In genomic region chr5:135934481-135935175, GRCm38 (mm10) we compare ENCODE assay signal across 1 mouse cellular context.
TF ChIP-seq lines count a peak whose summit lies in the region.

Gene Ywhag (minus strand): TSS chr5:135934616.

TF ChIP-seq in CH12.LX, 34 proteins besides CTCF, POLR2A, EP300 and RAD21 (continued from another document):
- TF ChIP-seq MAFK (IDR thresholded peaks at IDR 0.05; ENCODE audit: insufficient replicate concordance, low read length): no peak; the same call in 1 of the 2 replicates
- peak; percentile 74 for TF ChIP-seq TBP (conservative IDR thresholded peaks at IDR 0.05; ENCODE audit: low read depth, low read length)
- no peak for TF ChIP-seq JUN (IDR thresholded peaks at IDR 0.05; ENCODE audit: insufficient read depth, low read depth, low read length)
- TF ChIP-seq ZNF384 (IDR thresholded peaks at IDR 0.05; ENCODE audit: low read depth, low read length): peak; percentile 100
- peak; percentile 94 for TF ChIP-seq NRF1 (IDR thresholded peaks at IDR 0.05; ENCODE audit: low read depth, low read length)
- TF ChIP-seq USF2 (conservative IDR thresholded peaks at IDR 0.05; ENCODE audit: low read depth, low read length): no peak
- no peak for TF ChIP-seq MEF2A (IDR thresholded peaks at IDR 0.05; ENCODE audit: borderline replicate concordance, low read depth, low read length)
- peak; percentile 99 for TF ChIP-seq MAZ (IDR thresholded peaks at IDR 0.05; ENCODE audit: low read depth, low read length)
- TF ChIP-seq MXI1 (IDR thresholded peaks at IDR 0.05; ENCODE audit: low read depth, low read length): peak; percentile 22
- no peak for TF ChIP-seq CHD1 (IDR thresholded peaks at IDR 0.05; ENCODE audit: low read depth, low read length)
- TF ChIP-seq POLR2AphosphoS2 (IDR thresholded peaks at IDR 0.05; ENCODE audit: low read depth, low read length): peak; percentile 92
